8 mouse cellular contexts compared by ENCODE assay signal in genomic region chr10:45067436-45067925, GRCm38 (mm10). TPM values are rescaled to one million over a fixed set of nuclear protein-coding genes. Genes with fewer than 3 reads are reported as not detected.
A peak's percentile ranks its signal among the peaks of the same experiment; 100 is the strongest.
DNase-seq lines count a peak whose midpoint lies in the region; ATAC-seq and TF ChIP-seq lines count a peak whose summit lies in the region.

No protein-coding gene starts in this region.

- no peak for DNase-seq in heart, adult 2 months
- DNase-seq in heart, postnatal 10 days = no peak
- DNase-seq in brain, embryonic 14.5 days (ENCODE audit: low read depth) = peak; percentile 75
- DNase-seq in hindbrain, embryonic 14.5 days (ENCODE audit: low spot score) = peak; percentile 67
- DNase-seq in lung, embryonic 14.5 days = peak; percentile 69
- no peak for DNase-seq in left cerebral cortex, adult 8-10 months (ENCODE audit: low spot score in 2 of 2)

- no peak for TF ChIP-seq CTCF in heart, adult 2 months (IDR thresholded peaks at IDR 0.05)
- no peak for TF ChIP-seq CTCF in C2C12 (IDR thresholded peaks at IDR 0.05; ENCODE audit: control insufficient read depth, insufficient read depth, insufficient read length)
- TF ChIP-seq CTCF in brain, embryonic 14.5 days (IDR thresholded peaks at IDR 0.05; ENCODE audit: borderline replicate concordance, extremely low read depth, insufficient read depth, insufficient read length) = no peak
- no peak for TF ChIP-seq CTCF in lung, embryonic 14.5 days (IDR thresholded peaks at IDR 0.05; ENCODE audit: low read depth)

- H3K27ac ChIP-seq in heart, adult 2 months = peak overlapping the region; percentile 80
- peak overlapping the region; percentile 84 for H3K27ac ChIP-seq in hindbrain, embryonic 14.5 days
- H3K27ac ChIP-seq in lung, embryonic 14.5 days (ENCODE audit: low read depth) = peak overlapping the region; percentile 90
- peak overlapping the region; percentile 85 for H3K27ac ChIP-seq in stomach, embryonic 14.5 days (ENCODE audit: low read length)

- no peaks in the 10 kb centered on the region for H3K79me2 ChIP-seq in heart, adult 2 months (replicated peaks; ENCODE audit: control insufficient read depth, insufficient read depth, low read length)
- peaks cover 62% of the 10 kb centered on the region for H3K79me2 ChIP-seq in C2C12 (ENCODE audit: control insufficient read depth, insufficient read depth)

- H3K9me3 ChIP-seq in hindbrain, embryonic 14.5 days (ENCODE audit: control insufficient read depth, low read length) = no peaks in the 10 kb centered on the region
- H3K9me3 ChIP-seq in lung, embryonic 14.5 days (ENCODE audit: low read depth, low read length) = no peaks in the 10 kb centered on the region
- no peaks in the 10 kb centered on the region for H3K9me3 ChIP-seq in stomach, embryonic 14.5 days (ENCODE audit: control insufficient read depth, low read depth, low read length)

- ATAC-seq in hindbrain, embryonic 14.5 days (ENCODE audit: low FRiP score) = 0 out of 2 replicates have a peak, but pooled peaks have one; percentile 18
- ATAC-seq in lung, embryonic 14.5 days (ENCODE audit: insufficient read depth) = peak; percentile 70
- peak; percentile 43 for ATAC-seq in stomach, embryonic 14.5 days (ENCODE audit: insufficient number of reproducible peaks, insufficient read depth, low FRiP score, low read depth)

- no peaks in the 10 kb centered on the region for H3K27me3 ChIP-seq in heart, adult 2 months (ENCODE audit: control insufficient read depth, insufficient read depth, low read length)
- H3K27me3 ChIP-seq in C2C12 (ENCODE audit: control insufficient read depth, insufficient read depth, insufficient read length) = no peaks in the 10 kb centered on the region
- no peaks in the 10 kb centered on the region for H3K27me3 ChIP-seq in hindbrain, embryonic 14.5 days (ENCODE audit: control insufficient read depth, insufficient read depth, low read length)
- H3K27me3 ChIP-seq in lung, embryonic 14.5 days (ENCODE audit: insufficient read depth, low read length) = no peaks in the 10 kb centered on the region
- no peaks in the 10 kb centered on the region for H3K27me3 ChIP-seq in stomach, embryonic 14.5 days (ENCODE audit: control insufficient read depth, insufficient read depth, low read length)

- 1% methylated on average over 28 of the region's 28 CpGs for WGBS in heart, adult 2 months
- WGBS in hindbrain, embryonic 14.5 days = under 1% methylated on average over 28 of the region's 28 CpGs
- under 1% methylated on average over 27 of the region's 28 CpGs for WGBS in lung, embryonic 14.5 days
- 0% methylated on average over 28 of the region's 28 CpGs for WGBS in stomach, embryonic 14.5 days

- H3ac ChIP-seq in C2C12 (ENCODE audit: control insufficient read depth, insufficient read length, low read depth) = peak overlapping the region; percentile 84

- H3K4me1 ChIP-seq in heart, adult 2 months (ENCODE audit: control insufficient read depth, insufficient read depth, low read length) = peaks cover 6% of the 10 kb centered on the region
- H3K4me1 ChIP-seq in hindbrain, embryonic 14.5 days (replicated peaks; ENCODE audit: control insufficient read depth, insufficient read depth, low read length) = peaks cover 27% of the 10 kb centered on the region
- no peaks in the 10 kb centered on the region; the same call in none of the 2 replicates for H3K4me1 ChIP-seq in lung, embryonic 14.5 days (ENCODE audit: insufficient read depth)
- H3K4me1 ChIP-seq in stomach, embryonic 14.5 days (ENCODE audit: control insufficient read depth, insufficient read depth, low read length) = peaks cover 6% of the 10 kb centered on the region; the same call in 1 of the 2 replicates

- no peak for TF ChIP-seq EP300 in heart, adult 2 months (IDR thresholded peaks at IDR 0.05; ENCODE audit: insufficient read depth, low read depth, low read length)

- H3K79me3 ChIP-seq in C2C12 (ENCODE audit: low read depth) = peaks cover 52% of the 10 kb centered on the region

- H3K4me3 ChIP-seq in heart, adult 2 months = peak overlapping the region; percentile 79
- H3K4me3 ChIP-seq in C2C12 (ENCODE audit: insufficient read depth, poor library complexity, severe bottlenecking) = peak overlapping the region; percentile 98
- H3K4me3 ChIP-seq in hindbrain, embryonic 14.5 days (replicated peaks; ENCODE audit: low read length) = peak overlapping the region; percentile 67
- peak overlapping the region; percentile 97 for H3K4me3 ChIP-seq in lung, embryonic 14.5 days (ENCODE audit: low read depth, low read length)
- peak overlapping the region; percentile 95 for H3K4me3 ChIP-seq in stomach, embryonic 14.5 days (ENCODE audit: low read depth, low read length)

- H3K36me3 ChIP-seq in heart, adult 2 months (ENCODE audit: control insufficient read depth, insufficient read depth, low read length) = no peaks in the 10 kb centered on the region; the same call in 1 of the 2 replicates
- peaks cover 16% of the 10 kb centered on the region for H3K36me3 ChIP-seq in C2C12 (ENCODE audit: control insufficient read depth, insufficient read depth)
- peaks cover 2% of the 10 kb centered on the region; the same call in 1 of the 2 replicates for H3K36me3 ChIP-seq in hindbrain, embryonic 14.5 days (replicated peaks; ENCODE audit: control insufficient read depth, insufficient read depth)
- peaks cover 6% of the 10 kb centered on the region; the same call in 1 of the 2 replicates for H3K36me3 ChIP-seq in lung, embryonic 14.5 days (ENCODE audit: insufficient read depth)
- H3K36me3 ChIP-seq in stomach, embryonic 14.5 days (ENCODE audit: control insufficient read depth, insufficient read depth, low read length) = 0 out of 2 replicates have a peak, but pooled peaks cover 3% of the 10 kb centered on the region

- peak overlapping the region; percentile 59 for H3K4me2 ChIP-seq in hindbrain, embryonic 14.5 days (replicated peaks)
- peak overlapping the region; percentile 74 for H3K4me2 ChIP-seq in lung, embryonic 14.5 days
- peak overlapping the region; percentile 45 for H3K4me2 ChIP-seq in stomach, embryonic 14.5 days (replicated peaks; ENCODE audit: low read depth, low read length)

- H3K9ac ChIP-seq in heart, adult 2 months (ENCODE audit: low read depth, low read length) = peak overlapping the region; percentile 94
- H3K9ac ChIP-seq in hindbrain, embryonic 14.5 days = peak overlapping the region; percentile 95
- peak overlapping the region; percentile 94 for H3K9ac ChIP-seq in lung, embryonic 14.5 days
- H3K9ac ChIP-seq in stomach, embryonic 14.5 days (replicated peaks; ENCODE audit: low read depth, low read length) = peak overlapping the region; percentile 82

- TF ChIP-seq POLR2A in heart, adult 2 months (IDR thresholded peaks at IDR 0.05; ENCODE audit: insufficient read depth, low read depth, low read length) = no peak
- no peak for TF ChIP-seq POLR2A in brain, embryonic 14.5 days (IDR thresholded peaks at IDR 0.05; ENCODE audit: borderline replicate concordance, extremely low read depth, insufficient read depth, insufficient read length, poor library complexity, severe bottlenecking)

- intact Hi-C loops in heart, adult 2 months (cut with DNase I) = loop anchor here (10.0 kb wide), 2 partner anchors 543 to 1533 kb away; partner anchors contain the start of gene Prdm1
- intact Hi-C loops in heart, postnatal 10 days (cut with DNase I) = no loop called here

TF ChIP-seq in C2C12, 6 proteins besides CTCF, POLR2A, EP300 and RAD21:
- TF ChIP-seq MYOG (IDR thresholded peaks at IDR 0.05; ENCODE audit: control insufficient read depth, extremely low read depth, insufficient read length) = no peak
- TF ChIP-seq FOSL1 (IDR thresholded peaks at IDR 0.05; ENCODE audit: insufficient read depth, low read length, poor library complexity, severe bottlenecking) = no peak
- TF ChIP-seq MYOD1 (IDR thresholded peaks at IDR 0.05; ENCODE audit: control insufficient read depth, insufficient read length, low read depth) = no peak
- TF ChIP-seq USF1 (IDR thresholded peaks at IDR 0.05; ENCODE audit: low read depth) = no peak
- no peak for TF ChIP-seq MAX (IDR thresholded peaks at IDR 0.05)
- TF ChIP-seq CEBPB (IDR thresholded peaks at IDR 0.05; ENCODE audit: low read depth) = no peak

RNA-seq across cellular contexts. Expression of gene Prep, which starts 0.5 kb away (rescaled TPM):
- 10 to 100 TPM; 12.1 to 13.8 TPM for total RNA-seq in heart, adult 2 months (2021)
- polyA plus RNA-seq in heart, adult 2 months (2012; rRNA removed) = 7.9 and 11.8 TPM in 2 replicates
- 10 to 100 TPM; 20.4 to 21.3 TPM for total RNA-seq in heart, postnatal 10 days (2021)
- polyA plus RNA-seq in C2C12 (2012; fragmentation: generic; extraction: Trizol) = 49.2 TPM
- polyA plus RNA-seq in brain, embryonic 14.5 days (2012; rRNA removed) = 16.7 and 20.6 TPM in 2 replicates
- polyA plus RNA-seq in hindbrain, embryonic 14.5 days (2014; fragmentation: Nextera tagmentation; extraction: Ambion mirVana) = 21.7 and 24.8 TPM in 2 replicates
- polyA plus RNA-seq in lung, embryonic 14.5 days (2014; fragmentation: Nextera tagmentation; extraction: Ambion mirVana) = 34.1 and 34.6 TPM in 2 replicates
- polyA plus RNA-seq in stomach, embryonic 14.5 days (2014; fragmentation: Nextera tagmentation; extraction: Ambion mirVana) = 18.7 and 19.8 TPM in 2 replicates
- total RNA-seq in left cerebral cortex, adult 8-10 months (2022) = 1 to 10 TPM; 8.4 to 8.9 (median 8.6) TPM

Comparison
In these comparisons a context has a peak if more than half of its experiments do, and no peak if none do; other contexts are left out.
1. DNase-seq: peak in brain, embryonic 14.5 days (single experiment), hindbrain, embryonic 14.5 days (single experiment) and lung, embryonic 14.5 days (single experiment); none in heart, adult 2 months (0 of 2), heart, postnatal 10 days (0 of 2) and left cerebral cortex, adult 8-10 months (0 of 2).
2. ATAC-seq: peak in every context shown above with its lines; median percentile 70 in lung, embryonic 14.5 days; 43 in stomach, embryonic 14.5 days; 18 in hindbrain, embryonic 14.5 days.
3. Peak in every context shown above with its lines, with median percentiles within 50 percentile points of each other: H3K27ac ChIP-seq, H3K4me3 ChIP-seq, H3K9ac ChIP-seq and H3K4me2 ChIP-seq.